Mouse (Mus musculus) skeletal muscle tissue, adult 2 months (tissue): ENCODE results near the gene Ifi44.

Experiments
- DNase-seq: peaks from one replicate; pipeline ENCODE4 v3.0.0-alpha.2; 2012; ENCODE audit warnings: low read depth, low spot score

Gene Ifi44

DNA sequence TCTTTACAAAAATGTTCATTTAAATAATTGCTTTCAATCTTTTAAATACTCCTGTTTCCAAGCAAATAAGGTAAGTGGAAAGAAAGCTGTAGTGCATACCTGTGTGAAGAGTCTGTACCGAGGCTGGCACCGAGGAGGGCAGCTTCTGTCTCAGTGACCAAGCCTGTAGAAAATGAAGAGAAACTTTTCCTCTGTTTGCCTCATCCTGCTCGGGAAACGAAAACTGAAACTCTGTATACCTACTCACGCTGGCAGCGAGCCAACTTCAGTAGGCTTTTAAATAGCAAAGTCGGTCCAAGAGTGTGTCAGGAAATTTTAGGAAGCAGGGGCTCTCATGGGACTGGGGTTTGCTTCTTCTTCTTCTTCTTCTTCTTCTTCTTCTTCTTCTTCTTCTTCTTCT lies at the start of gene Ifi44:
Gene Ifi44 (minus strand): TSS at position 224 of the 400 bp plus-strand sequence.
- peak; percentile 8 for DNase-seq

DNA sequence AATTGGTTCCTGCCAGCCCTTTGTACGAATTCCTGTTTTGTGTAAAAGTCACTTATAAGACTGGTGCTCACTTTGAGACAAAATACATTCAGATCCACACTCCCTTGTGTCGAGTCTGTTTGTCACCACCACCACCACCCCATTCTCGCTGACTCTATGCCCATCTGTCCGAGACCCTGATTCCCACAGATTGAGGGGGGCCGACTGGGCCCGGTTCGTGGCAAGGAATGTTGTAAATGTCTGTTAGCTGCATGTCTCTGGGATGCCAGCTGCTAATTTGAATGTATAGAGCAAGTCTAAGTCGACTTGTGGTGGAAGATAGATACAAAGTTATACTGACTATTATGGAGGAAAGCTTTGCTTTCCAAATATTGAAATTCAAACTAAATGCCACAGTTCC lies 38.9 kb upstream of the Ifi44 start:
- DNase-seq: no peak

DNA sequence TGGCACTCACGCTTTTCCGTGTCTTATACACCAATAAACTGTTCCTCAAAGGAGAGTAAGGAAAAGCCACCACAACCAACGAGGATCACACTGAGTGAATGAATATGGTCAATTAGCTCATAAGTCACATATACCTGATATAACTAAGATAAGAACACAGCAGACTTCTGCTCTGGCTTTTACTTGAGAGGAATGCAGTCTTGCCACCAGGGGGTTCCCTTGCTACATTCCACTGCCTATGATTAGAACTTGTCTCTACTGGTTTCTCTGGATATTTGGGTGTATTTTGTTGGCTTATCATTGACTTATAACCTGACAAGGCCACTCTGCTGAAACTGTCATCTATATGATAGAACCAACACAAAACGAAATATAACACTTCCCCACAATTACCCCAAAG lies 25.3 kb upstream of the Ifi44 start:
- DNase-seq: peak; percentile 7

DNA sequence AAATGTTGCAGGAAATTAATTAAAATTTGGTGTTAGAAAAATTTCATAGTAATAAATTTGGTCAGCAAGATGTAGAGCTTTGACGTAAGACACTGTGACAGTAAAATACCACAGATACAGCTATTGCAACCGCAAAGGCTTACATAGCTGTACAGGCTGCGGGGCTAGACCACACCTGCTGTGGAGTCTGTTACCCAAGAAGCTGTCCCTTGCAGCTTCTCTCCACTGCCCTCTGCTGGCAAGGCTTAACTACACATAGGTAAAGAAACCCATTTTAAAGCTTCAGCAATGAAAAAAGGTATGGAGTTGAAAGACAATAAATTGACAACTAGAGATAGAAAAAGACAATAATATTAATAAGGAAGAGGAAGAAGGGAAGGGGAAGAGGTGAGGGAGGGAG lies 21.3 kb upstream of the Ifi44 start:
- peak; percentile 27 for DNase-seq

DNA sequence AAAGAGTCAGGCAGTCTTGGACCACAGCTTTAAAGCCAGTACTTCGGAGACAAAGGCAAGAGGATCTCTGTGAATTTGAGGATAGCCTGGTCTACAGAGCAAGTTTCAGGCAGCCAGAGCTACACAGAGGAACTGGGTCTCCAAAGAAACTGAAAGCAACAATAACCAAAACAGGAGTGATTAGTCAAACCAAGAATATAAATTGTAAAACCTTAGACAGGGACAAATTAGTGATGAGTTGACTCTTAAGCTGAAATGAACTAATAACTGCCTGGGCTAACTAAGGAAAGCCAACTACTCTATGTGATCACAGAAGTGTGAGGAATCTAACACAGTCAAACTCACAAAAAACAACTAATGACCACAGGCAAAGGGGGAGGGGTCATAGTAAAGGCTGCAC lies 1.2 kb downstream of the Ifi44 start:
- no peak for DNase-seq

DNA sequence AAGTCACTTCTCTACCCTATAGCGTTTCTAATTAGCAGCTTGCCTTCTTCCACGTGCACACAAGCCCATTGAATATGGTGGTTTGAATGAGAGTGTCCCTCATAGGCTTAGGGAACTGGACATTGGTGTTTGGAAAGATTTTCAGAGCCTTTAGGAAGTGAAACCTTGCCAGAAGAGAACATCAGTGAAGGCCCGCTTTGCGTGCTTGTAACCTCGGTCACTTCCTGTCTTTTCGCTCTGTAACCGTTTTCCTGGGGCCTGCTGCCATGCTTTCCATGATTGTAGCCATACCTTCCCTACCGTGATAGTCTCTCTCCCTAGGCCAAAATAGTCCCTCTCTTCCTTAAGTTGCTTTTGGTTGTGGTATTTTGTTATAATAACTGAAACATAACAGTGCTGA lies 3.7 kb downstream of the Ifi44 start:
- no peak for DNase-seq

DNA sequence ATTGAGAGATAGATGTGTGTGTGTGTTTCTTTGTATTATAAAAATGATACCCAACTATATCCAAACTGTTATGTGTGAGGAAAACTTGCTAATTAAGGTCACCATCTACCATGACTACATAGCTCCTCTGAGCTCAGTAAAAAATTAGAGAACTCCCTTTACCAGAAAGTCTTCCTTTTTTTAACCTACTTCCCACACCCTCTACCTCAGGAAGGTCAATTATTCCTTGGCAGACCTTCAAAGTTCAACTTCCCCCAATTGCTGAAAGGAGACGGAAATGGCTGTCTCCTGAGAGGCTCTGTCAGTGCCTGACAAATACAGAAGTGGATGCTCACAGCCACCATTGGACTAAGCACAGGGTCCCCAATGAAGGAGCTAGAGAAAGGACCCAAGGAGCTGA lies 7.5 kb downstream of the Ifi44 start:
- no peak for DNase-seq

DNA sequence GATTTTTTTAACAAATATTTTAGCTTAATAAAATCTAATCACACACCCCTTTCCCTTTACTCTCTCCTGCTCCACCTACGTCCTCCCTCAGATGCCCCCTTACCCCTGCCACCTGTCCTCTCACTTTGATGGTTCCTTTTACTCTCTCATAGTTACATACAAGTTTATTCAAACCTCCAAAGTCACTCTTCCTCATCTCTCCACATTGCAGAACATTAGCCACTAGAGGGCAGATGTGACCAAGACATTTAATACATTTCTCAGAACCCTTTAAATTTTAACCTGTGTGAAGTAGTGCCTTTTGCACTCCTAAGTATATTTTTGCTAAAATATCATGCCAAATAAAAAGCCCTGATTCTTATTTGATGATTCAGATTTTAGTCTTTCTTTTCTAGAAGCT lies 33.5 kb downstream of the Ifi44 start:
- DNase-seq: peak; percentile 10

DNA sequence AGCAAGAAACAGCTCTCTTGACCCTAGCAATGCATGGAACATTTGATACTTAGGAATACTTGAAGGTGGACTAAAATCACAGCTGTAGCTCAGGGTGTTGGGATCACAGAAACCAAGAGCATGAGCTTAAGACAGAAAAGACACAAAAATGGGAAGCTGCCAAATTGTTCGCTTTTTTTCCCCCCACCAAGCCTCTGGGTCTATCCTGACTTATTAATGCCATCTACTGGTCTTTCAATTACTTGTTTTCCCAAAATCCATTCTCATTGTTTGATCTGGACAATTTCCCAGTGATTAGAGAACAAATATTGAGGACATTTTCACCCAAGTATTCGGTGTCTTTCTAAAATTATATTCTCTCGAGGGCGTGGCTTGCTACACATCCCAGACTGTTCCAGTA lies 42.4 kb downstream of the Ifi44 start:
- no peak for DNase-seq
